Mouse (Mus musculus) thymus, adult 2 months (tissue): Measurements from ENCODE around the gene Elp1.

Experiments used
- CTCF ChIP-seq: fragments of 200-500 bp; IDR thresholded peaks from 2 replicates; pipeline ENCODE4 v1.5.1; 2012; ENCODE audit warnings: mild to moderate bottlenecking, control low read depth, low read length, moderate library complexity, borderline replicate concordance; ENCODE audit not compliant: control insufficient read depth, poor library complexity, insufficient read depth; ENCODE audit errors: extremely low read depth
- POLR2A ChIP-seq: fragments of 200-500 bp; IDR thresholded peaks from 2 replicates; pipeline ENCODE4 v1.6.1; 2012; ENCODE audit warnings: mild to moderate bottlenecking, low read length, control low read depth, moderate library complexity; ENCODE audit not compliant: control insufficient read depth, poor library complexity, insufficient read depth; ENCODE audit errors: extremely low read depth

- TF ChIP-seq CTCF (no peak), POLR2A (no peak)
Observed at GRCm38 (mm10) chr4:56815131-56815530, 13.0 kb upstream of the Elp1 start.
